Mouse (Mus musculus): ENCODE data around the gene Gdpd3.

GRCm38 (mm10) chr7:126748824-126749223 lies 17.3 kb upstream of the Gdpd3 start:
- no peak for TF ChIP-seq CTCF (IDR thresholded peaks at IDR 0.05; ENCODE audit: insufficient read depth, low read length)
- no peak for TF ChIP-seq POLR2A (IDR thresholded peaks at IDR 0.05; ENCODE audit: borderline replicate concordance, extremely low read depth, low read depth, low read length)

All from lung, adult 2 months (tissue).